Mouse (Mus musculus) hindbrain, postnatal 0 days (tissue): ENCODE measurements at regions not wholly inside any gene's neighbourhood (a gene's known extent, or its start where the extent isn't known, plus 50 kb on each side); places are given as distances from the start of the nearest gene placed in this dataset.

Source experiments
- ATAC-seq: fragments of 200-750 bp; cut with Nextera tagmentation; 2 replicates; pipeline ENCODE4 v1.8.0; 2017; ENCODE audit warnings: mild to moderate bottlenecking, moderate TSS enrichment, moderate library complexity
- DNase-seq: peaks from one replicate; pipeline ENCODE4 v3.0.0-alpha.2; 2015; ENCODE audit warnings: low spot score
- H3K27ac ChIP-seq: fragments of 300-500 bp; sonication (generic); 2 replicates; pipeline ENCODE4 v1.5.1; 2014; ENCODE audit warnings: mild to moderate bottlenecking
- H3K27me3 ChIP-seq: fragments of 300-500 bp; sonication (generic); 2 replicates; pipeline ENCODE4 v1.6.1; 2014; ENCODE audit warnings: low read length, mixed read lengths; ENCODE audit not compliant: insufficient read depth
- H3K36me3 ChIP-seq: fragments of 300-500 bp; sonication (generic); 2 replicates; pipeline ENCODE4 v1.6.1; 2014; ENCODE audit warnings: low read length, mixed read lengths; ENCODE audit not compliant: insufficient read depth
- H3K4me1 ChIP-seq: fragments of 300-500 bp; sonication (generic); 2 replicates; pipeline ENCODE4 v1.6.1; 2014; ENCODE audit warnings: antibody characterized with exemption, low read length, mixed read lengths; ENCODE audit not compliant: insufficient read depth
- H3K4me2 ChIP-seq: fragments of 300-500 bp; sonication (generic); 2 replicates; pipeline ENCODE4 v1.6.1; 2014; ENCODE audit warnings: low read depth, mild to moderate bottlenecking, low read length, moderate library complexity, mixed read lengths
- H3K4me3 ChIP-seq: fragments of 300-500 bp; sonication (generic); 2 replicates; pipeline ENCODE4 v1.5.1; 2014; ENCODE audit warnings: low read length
- H3K9ac ChIP-seq: fragments of 300-500 bp; sonication (generic); replicated peaks from 2 replicates; pipeline ENCODE4 v1.6.1; 2014; ENCODE audit warnings: mild to moderate bottlenecking, low read length, moderate library complexity, mixed read lengths
- H3K9me3 ChIP-seq: fragments of 300-500 bp; sonication (generic); 2 replicates; pipeline ENCODE4 v1.6.1; 2016; ENCODE audit warnings: low read length, mixed read lengths
- CTCF ChIP-seq: IDR thresholded peaks from 2 replicates; pipeline ENCODE4 v1.5.1; 2016; ENCODE audit warnings: antibody characterized with exemption, control low read depth, low read depth
- WGBS: fragments of 180-500 bp; shearing (Covaris S2); extraction: QIAGEN DNeasy Blood & Tissue Kit; methylation state at CpG from one replicate; pipeline ENCODE4 v1.1.7; 2014; 5-methylcytosine and 5-hydroxymethylcytosine counted together

DNA sequence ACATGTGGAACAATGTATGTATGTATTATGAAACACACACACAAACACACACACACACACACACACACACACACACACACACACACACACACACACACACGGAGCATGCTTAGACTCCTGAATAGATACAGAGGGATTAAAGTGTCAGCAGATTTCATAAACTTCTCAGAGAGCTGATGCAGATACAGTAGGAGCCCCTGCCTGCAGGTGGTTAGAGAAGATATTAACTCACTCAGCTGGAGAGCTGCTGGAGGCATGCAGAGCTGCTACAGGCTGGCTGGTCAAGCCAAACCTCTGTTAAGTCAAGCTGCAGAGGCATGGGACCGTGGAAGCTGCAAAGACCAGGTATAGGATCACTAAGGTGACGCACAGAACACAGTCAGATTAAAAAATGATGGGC, 303.1 kb upstream of the C030005K15Rik start:
- H3K36me3 ChIP-seq = no peaks in the 10 kb centered on the region
- H3K27me3 ChIP-seq = no peaks in the 10 kb centered on the region
- WGBS = 56% methylated on average over 3 of the region's 3 CpGs
- no peaks in the 10 kb centered on the region for H3K9me3 ChIP-seq
- no peak overlapping the region for H3K27ac ChIP-seq
- no peak overlapping the region for H3K4me2 ChIP-seq
- no peak for DNase-seq
- no peaks in the 10 kb centered on the region for H3K4me1 ChIP-seq
- no peak overlapping the region for H3K9ac ChIP-seq
- no peak overlapping the region for H3K4me3 ChIP-seq
- no peak for TF ChIP-seq CTCF
- no peak for ATAC-seq

- no peak overlapping the region for H3K9ac ChIP-seq
- 98% methylated on average over 1 of the region's 1 CpGs for WGBS
- no peak for ATAC-seq
- no peak overlapping the region for H3K27ac ChIP-seq
- no peak for TF ChIP-seq CTCF
- H3K36me3 ChIP-seq = no peaks in the 10 kb centered on the region
- H3K4me2 ChIP-seq = no peak overlapping the region
- H3K4me1 ChIP-seq = no peaks in the 10 kb centered on the region
- no peaks in the 10 kb centered on the region for H3K27me3 ChIP-seq
- H3K9me3 ChIP-seq = no peaks in the 10 kb centered on the region
- DNase-seq = no peak
- no peak overlapping the region for H3K4me3 ChIP-seq
These were observed 306.1 kb upstream of the C030005K15Rik start for GRCm38 (mm10) chr10:98032661-98033060.

DNA sequence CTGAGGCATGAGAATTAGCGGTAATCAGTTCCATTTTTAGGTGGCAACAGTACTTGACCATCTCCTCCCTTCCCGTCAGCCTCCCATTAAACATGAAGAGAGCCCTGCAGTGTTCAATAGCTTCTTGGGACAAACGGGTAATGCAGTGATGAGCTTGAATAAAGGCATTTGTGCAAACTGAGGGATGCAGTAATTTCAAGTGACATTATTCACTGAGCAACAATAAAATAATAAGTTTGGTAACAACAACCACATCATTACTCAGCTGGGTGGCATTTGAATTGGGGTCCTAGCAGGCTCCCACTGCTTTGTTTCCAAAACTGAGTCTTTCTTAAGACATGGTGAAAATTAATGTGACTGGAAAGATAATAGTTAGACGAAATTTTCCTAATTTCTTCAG, 315.2 kb upstream of the C030005K15Rik start:
- Histone ChIP-seq H3K4me2 (no peak overlapping the region), H3K27me3 (no peaks in the 10 kb centered on the region), H3K36me3 (no peaks in the 10 kb centered on the region), H3K9me3 (no peaks in the 10 kb centered on the region), H3K4me3 (no peak overlapping the region), H3K9ac (no peak overlapping the region), H3K27ac (no peak overlapping the region), H3K4me1 (no peaks in the 10 kb centered on the region)
- 51% methylated on average over 4 of the region's 4 CpGs for WGBS
- no peak for ATAC-seq
- TF ChIP-seq CTCF = no peak
- no peak for DNase-seq

DNA sequence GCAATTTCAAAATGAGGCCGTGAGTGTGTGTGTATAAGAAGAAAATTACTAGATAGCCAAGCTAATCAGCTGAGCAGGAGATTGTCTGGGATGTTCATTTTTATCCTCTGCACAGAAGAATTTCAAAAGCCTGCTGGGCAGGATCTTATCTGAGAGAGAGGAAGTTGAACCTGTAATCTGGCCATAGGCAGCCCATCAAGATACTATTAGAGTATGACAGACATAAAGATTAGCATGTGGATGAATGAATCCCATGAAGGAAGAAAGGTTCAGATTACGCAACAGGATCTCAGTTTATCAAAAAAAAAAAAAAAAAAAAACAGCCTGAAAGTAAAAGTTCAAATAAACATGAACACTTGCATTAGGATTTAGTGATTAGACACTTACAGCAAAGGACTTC, 317.3 kb upstream of the C030005K15Rik start:
- 87% methylated on average over 2 of the region's 2 CpGs for WGBS
- ATAC-seq = no peak
- Histone ChIP-seq H3K4me1 (no peaks in the 10 kb centered on the region), H3K9me3 (no peaks in the 10 kb centered on the region), H3K27ac (no peak overlapping the region), H3K9ac (no peak overlapping the region), H3K4me2 (no peak overlapping the region), H3K36me3 (no peaks in the 10 kb centered on the region), H3K27me3 (no peaks in the 10 kb centered on the region), H3K4me3 (no peak overlapping the region)
- DNase-seq = no peak
- no peak for TF ChIP-seq CTCF

GRCm38 (mm10) chr10:98044579-98044978, 318.0 kb upstream of the C030005K15Rik start:
- Histone ChIP-seq H3K9me3 (no peaks in the 10 kb centered on the region), H3K4me1 (no peaks in the 10 kb centered on the region), H3K27me3 (no peaks in the 10 kb centered on the region), H3K9ac (no peak overlapping the region), H3K4me3 (no peak overlapping the region), H3K4me2 (no peak overlapping the region), H3K27ac (no peak overlapping the region), H3K36me3 (no peaks in the 10 kb centered on the region)
- ATAC-seq = no peak
- no peak for DNase-seq
- TF ChIP-seq CTCF = no peak

- no peak for ATAC-seq
- no peak for TF ChIP-seq CTCF
- no peaks in the 10 kb centered on the region for H3K27me3 ChIP-seq
- no peak overlapping the region for H3K27ac ChIP-seq
- H3K9me3 ChIP-seq = no peaks in the 10 kb centered on the region
- WGBS = 73% methylated on average over 2 of the region's 2 CpGs
- no peak overlapping the region for H3K9ac ChIP-seq
- H3K4me3 ChIP-seq = no peak overlapping the region
- DNase-seq = no peak
- no peak overlapping the region for H3K4me2 ChIP-seq
- H3K36me3 ChIP-seq = no peaks in the 10 kb centered on the region
- no peaks in the 10 kb centered on the region for H3K4me1 ChIP-seq
These were observed 346.9 kb upstream of the C030005K15Rik start for GRCm38 (mm10) chr10:98073432-98073831.

GRCm38 (mm10) chr10:98084881-98085280, 358.3 kb upstream of the C030005K15Rik start:
- DNase-seq (no peak), ATAC-seq (no peak)
- H3K36me3 ChIP-seq = no peaks in the 10 kb centered on the region
- H3K27ac ChIP-seq = no peak overlapping the region
- H3K9me3 ChIP-seq = no peaks in the 10 kb centered on the region
- H3K4me3 ChIP-seq = no peak overlapping the region
- no peak overlapping the region for H3K9ac ChIP-seq
- no peaks in the 10 kb centered on the region for H3K27me3 ChIP-seq
- no peak for TF ChIP-seq CTCF
- no peak overlapping the region for H3K4me2 ChIP-seq
- H3K4me1 ChIP-seq = no peaks in the 10 kb centered on the region
- 69% methylated on average over 2 of the region's 2 CpGs for WGBS

DNA sequence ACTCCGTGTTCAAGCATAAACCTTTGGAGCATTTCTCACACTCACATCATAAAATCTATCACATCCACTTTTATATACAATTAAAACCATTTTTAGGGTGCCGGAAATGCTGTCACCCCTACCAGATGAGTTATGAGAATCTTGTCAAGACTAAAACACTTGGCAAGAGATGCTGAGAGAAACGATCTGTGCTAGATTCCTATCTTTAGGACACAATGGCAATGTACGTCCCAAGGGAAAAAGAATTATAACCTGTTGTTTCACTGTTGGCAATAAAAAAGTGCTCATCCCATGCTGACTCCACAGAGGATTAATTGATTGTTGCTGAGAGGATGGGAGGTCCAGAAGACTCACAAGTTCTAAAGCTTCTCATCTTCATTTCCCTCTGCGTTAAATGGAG, 389.7 kb upstream of the C030005K15Rik start:
- Histone ChIP-seq H3K4me1 (no peaks in the 10 kb centered on the region), H3K9me3 (no peaks in the 10 kb centered on the region), H3K27ac (no peak overlapping the region), H3K27me3 (no peaks in the 10 kb centered on the region), H3K9ac (no peak overlapping the region), H3K4me3 (no peak overlapping the region), H3K36me3 (no peaks in the 10 kb centered on the region), H3K4me2 (no peak overlapping the region)
- DNase-seq (no peak), ATAC-seq (no peak)
- no peak for TF ChIP-seq CTCF
- 87% methylated on average over 5 of the region's 5 CpGs for WGBS
